Mouse (Mus musculus): ENCODE measurements around the gene Tas2r116. TPM values are rescaled to one million over a fixed set of nuclear protein-coding genes. Genes with fewer than 3 reads are reported as not detected.

Tas2r116 gene
- total RNA-seq (2015) (not detected in 2 replicates), total RNA-seq (2017) (not detected in 2 replicates)

DNA sequence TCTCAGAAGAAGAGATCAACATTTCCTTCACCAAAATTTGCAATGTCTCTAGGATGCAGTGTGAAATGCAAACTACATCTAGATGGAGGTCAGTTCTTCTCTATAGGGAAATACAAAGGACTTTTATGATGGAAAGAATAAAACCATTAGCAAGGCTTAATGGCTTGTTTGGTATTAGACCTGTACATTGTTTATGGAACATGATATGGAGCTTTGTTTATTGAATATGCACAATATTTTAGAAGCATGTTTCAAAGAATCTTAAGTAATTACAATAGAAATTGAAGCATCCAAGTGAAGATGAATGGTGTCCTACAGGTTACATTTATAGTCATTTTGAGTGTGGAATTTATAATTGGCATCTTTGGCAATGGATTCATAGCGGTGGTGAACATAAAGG lies at the start of gene Tas2r116:
Tas2r116 (plus strand) TSS at position 301 of the 400 bp plus-strand sequence.
- no peak for ATAC-seq (ENCODE audit: poor library complexity, severe bottlenecking)

DNA sequence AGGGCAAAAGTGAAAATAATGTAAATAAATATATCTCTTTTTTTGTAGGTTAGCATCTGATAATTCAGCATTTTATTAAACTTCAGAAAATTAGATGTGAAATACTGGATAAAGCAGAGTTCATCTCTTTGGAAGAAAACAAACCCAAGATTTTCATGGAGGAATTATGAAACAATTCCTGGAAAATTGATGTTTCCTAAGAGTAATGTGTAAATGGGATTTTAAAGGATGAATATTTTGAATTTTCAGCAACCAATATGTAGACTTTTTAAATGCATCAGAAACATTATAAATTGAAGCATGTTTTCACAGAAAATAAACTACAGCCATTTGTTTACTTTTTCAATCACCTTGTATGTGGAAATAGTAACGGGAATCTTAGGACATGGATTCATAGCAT lies 8.4 kb upstream of the Tas2r116 start, which contains the start of gene Tas2r123:
Tas2r123 (plus strand) TSS at position 301 of the 400 bp plus-strand sequence.
- ATAC-seq (ENCODE audit: poor library complexity, severe bottlenecking) = no peak

DNA sequence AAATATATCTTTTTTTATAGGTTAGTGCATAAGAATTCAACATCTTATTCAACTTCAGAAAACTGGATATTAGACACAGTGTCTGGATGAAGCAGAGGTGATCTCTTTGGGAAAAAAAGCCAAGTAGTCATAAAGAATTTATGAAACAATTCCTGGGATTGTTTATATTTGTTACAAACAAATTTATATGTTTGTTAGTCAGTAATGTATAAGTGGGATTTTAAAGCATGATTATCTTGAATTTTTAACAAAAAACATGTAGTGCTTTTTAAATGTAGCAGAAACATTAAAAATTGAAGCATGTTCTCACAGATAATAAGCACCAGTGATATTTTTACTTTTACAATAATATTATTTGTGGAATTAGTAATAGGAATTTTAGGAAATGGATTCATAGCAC lies 12.5 kb downstream of the Tas2r116 start, which contains the start of gene Tas2r110:
Tas2r110 (plus strand) TSS at position 301 of the 400 bp plus-strand sequence.
- ATAC-seq (ENCODE audit: poor library complexity, severe bottlenecking) = no peak

DNA sequence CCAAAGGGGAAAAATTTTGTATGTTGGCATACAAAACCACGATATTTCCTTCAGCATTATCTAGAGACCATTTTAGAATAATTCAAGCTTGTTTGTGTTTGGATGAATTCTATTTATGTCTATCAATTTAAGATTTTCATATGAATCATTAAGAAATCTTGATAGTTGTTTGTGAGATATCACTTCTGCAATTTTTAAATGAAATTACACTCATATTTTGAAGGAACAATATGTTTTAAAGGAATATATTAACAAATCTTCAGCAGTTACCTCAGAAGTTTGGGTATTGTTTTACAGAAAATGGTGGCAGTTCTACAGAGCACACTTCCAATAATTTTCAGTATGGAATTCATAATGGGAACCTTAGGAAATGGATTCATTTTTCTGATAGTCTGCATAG lies 37.5 kb downstream of the Tas2r116 start, which contains the start of gene Tas2r113:
Tas2r113 (plus strand) TSS at position 301 of the 400 bp plus-strand sequence.
- no peak for ATAC-seq (ENCODE audit: poor library complexity, severe bottlenecking)

Other genes starting within 250 kb of the Tas2r116 start
- gene A630073D07Rik, start 203.9 kb upstream of the Tas2r116 start, total RNA-seq (2015) = not detected in 2 replicates
- gene A630073D07Rik, start 203.9 kb upstream of the Tas2r116 start, total RNA-seq (2017) = not detected in 2 replicates
- gene Tas2r120, start 198.5 kb upstream of the Tas2r116 start, total RNA-seq (2015) = not detected in 2 replicates
- gene Tas2r120, start 198.5 kb upstream of the Tas2r116 start, total RNA-seq (2017) = not detected in 2 replicates
- not detected in 2 replicates for gene Tas2r121, start 154.4 kb upstream of the Tas2r116 start, total RNA-seq (2015)
- gene Tas2r121, start 154.4 kb upstream of the Tas2r116 start, total RNA-seq (2017) = not detected in 2 replicates
- not detected in 2 replicates for gene Tas2r122, start 143.5 kb upstream of the Tas2r116 start, total RNA-seq (2015)
- gene Tas2r122, start 143.5 kb upstream of the Tas2r116 start, total RNA-seq (2017) = not detected in 2 replicates
- not detected in 2 replicates for gene Tas2r115, start 117.4 kb upstream of the Tas2r116 start, total RNA-seq (2015)
- not detected in 2 replicates for gene Tas2r115, start 117.4 kb upstream of the Tas2r116 start, total RNA-seq (2017)
- gene Tas2r124, start 100.7 kb upstream of the Tas2r116 start, total RNA-seq (2015) = not detected in 2 replicates
- not detected in 2 replicates for gene Tas2r124, start 100.7 kb upstream of the Tas2r116 start, total RNA-seq (2017)
- not detected in 2 replicates for gene Tas2r102, start 93.3 kb upstream of the Tas2r116 start, total RNA-seq (2015)
- not detected in 2 replicates for gene Tas2r102, start 93.3 kb upstream of the Tas2r116 start, total RNA-seq (2017)
- gene Tas2r136, start 77.3 kb upstream of the Tas2r116 start, total RNA-seq (2015) = not detected in 2 replicates
- not detected in 2 replicates for gene Tas2r136, start 77.3 kb upstream of the Tas2r116 start, total RNA-seq (2017)
- not detected in 2 replicates for gene Tas2r117, start 52.6 kb upstream of the Tas2r116 start, total RNA-seq (2015)
- gene Tas2r117, start 52.6 kb upstream of the Tas2r116 start, total RNA-seq (2017) = not detected in 2 replicates
- gene Tas2r123, start 8.3 kb upstream of the Tas2r116 start, total RNA-seq (2015) = not detected in 2 replicates
- gene Tas2r123, start 8.3 kb upstream of the Tas2r116 start, total RNA-seq (2017) = not detected in 2 replicates
- not detected in 2 replicates for gene Tas2r110, start 12.6 kb downstream of the Tas2r116 start, total RNA-seq (2015)
- not detected in 2 replicates for gene Tas2r110, start 12.6 kb downstream of the Tas2r116 start, total RNA-seq (2017)
- not detected in 2 replicates for gene Tas2r113, start 37.6 kb downstream of the Tas2r116 start, total RNA-seq (2015)
- gene Tas2r113, start 37.6 kb downstream of the Tas2r116 start, total RNA-seq (2017) = not detected in 2 replicates
- gene Tas2r125, start 54.2 kb downstream of the Tas2r116 start, total RNA-seq (2015) = not detected in 2 replicates
- not detected in 2 replicates for gene Tas2r125, start 54.2 kb downstream of the Tas2r116 start, total RNA-seq (2017)
- gene Tas2r129, start 95.7 kb downstream of the Tas2r116 start, total RNA-seq (2015) = not detected in 2 replicates
- not detected in 2 replicates for gene Tas2r129, start 95.7 kb downstream of the Tas2r116 start, total RNA-seq (2017)
- not detected in 2 replicates for gene Tas2r131, start 102.5 kb downstream of the Tas2r116 start, total RNA-seq (2015)
- gene Tas2r131, start 102.5 kb downstream of the Tas2r116 start, total RNA-seq (2017) = not detected in 2 replicates
- not detected in 2 replicates for gene Tas2r109, start 125.5 kb downstream of the Tas2r116 start, total RNA-seq (2015)
- gene Tas2r109, start 125.5 kb downstream of the Tas2r116 start, total RNA-seq (2017) = not detected in 2 replicates
- gene Tas2r103, start 181.7 kb downstream of the Tas2r116 start, total RNA-seq (2015) = not detected in 2 replicates
- not detected in 2 replicates for gene Tas2r103, start 181.7 kb downstream of the Tas2r116 start, total RNA-seq (2017)
- not detected in 2 replicates for gene Tas2r140, start 200.4 kb downstream of the Tas2r116 start, total RNA-seq (2015)
- gene Tas2r140, start 200.4 kb downstream of the Tas2r116 start, total RNA-seq (2017) = not detected in 2 replicates
- gene Smim10l1, start 249.5 kb downstream of the Tas2r116 start, total RNA-seq (2015) = 30.6 and 42.4 TPM in 2 replicates
- gene Smim10l1, start 249.5 kb downstream of the Tas2r116 start, total RNA-seq (2017) = 66.5 and 67.9 TPM in 2 replicates